Mouse (Mus musculus) midbrain, postnatal 0 days (tissue): ENCODE measurements around the gene Nckap5. TPM values are rescaled to one million over a fixed set of nuclear protein-coding genes. Genes with fewer than 3 reads are reported as not detected.

Experiments
- ATAC-seq: fragments of 200-750 bp; cut with Nextera tagmentation; 2 replicates; pipeline ENCODE4 v1.8.0; 2017; ENCODE audit warnings: moderate number of reproducible peaks, mild to moderate bottlenecking, moderate TSS enrichment, moderate library complexity; ENCODE audit not compliant: low FRiP score
- DNase-seq: peaks from one replicate; pipeline ENCODE4 v3.0.0-alpha.2; 2015; ENCODE audit warnings: low spot score
- H3K27ac ChIP-seq: fragments of 300-500 bp; sonication (generic); 2 replicates; pipeline ENCODE4 v1.5.1; 2014; ENCODE audit warnings: low read depth, mild to moderate bottlenecking, low read length, mixed read lengths
- H3K27me3 ChIP-seq: fragments of 300-500 bp; sonication (generic); 2 replicates; pipeline ENCODE4 v1.6.1; 2014; ENCODE audit warnings: low read length, control low read depth, mixed read lengths; ENCODE audit not compliant: insufficient read depth
- H3K36me3 ChIP-seq: fragments of 300-500 bp; sonication (generic); 2 replicates; pipeline ENCODE4 v1.6.1; 2014; ENCODE audit warnings: low read length, control low read depth, mixed read lengths; ENCODE audit not compliant: insufficient read depth
- H3K4me1 ChIP-seq: fragments of 300-500 bp; sonication (generic); 2 replicates; pipeline ENCODE4 v1.6.1; 2014; ENCODE audit warnings: mild to moderate bottlenecking, control low read depth, antibody characterized with exemption, low read length, mixed read lengths; ENCODE audit not compliant: insufficient read depth
- H3K4me2 ChIP-seq: fragments of 300-500 bp; sonication (generic); 2 replicates; pipeline ENCODE4 v1.6.1; 2014; ENCODE audit warnings: low read depth, mild to moderate bottlenecking, low read length, mixed read lengths; ENCODE audit not compliant: poor library complexity, severe bottlenecking
- H3K4me3 ChIP-seq: fragments of 300-500 bp; sonication (generic); 2 replicates; pipeline ENCODE4 v1.5.1; 2014; ENCODE audit warnings: low read depth, mild to moderate bottlenecking, low read length, moderate library complexity
- H3K9ac ChIP-seq: fragments of 300-500 bp; sonication (generic); replicated peaks from 2 replicates; pipeline ENCODE4 v1.6.1; 2014; ENCODE audit warnings: mild to moderate bottlenecking, low read length, moderate library complexity, mixed read lengths; ENCODE audit not compliant: poor library complexity, severe bottlenecking
- H3K9me3 ChIP-seq: fragments of 300-500 bp; sonication (generic); 2 replicates; pipeline ENCODE4 v1.6.1; 2016; ENCODE audit warnings: low read length, control low read depth
- CTCF ChIP-seq: IDR thresholded peaks from 2 replicates; pipeline ENCODE4 v1.5.1; 2016; ENCODE audit warnings: antibody characterized with exemption, mild to moderate bottlenecking
- WGBS: fragments of 180-500 bp; shearing (Covaris S2); extraction: QIAGEN DNeasy Blood & Tissue Kit; methylation state at CpG from one replicate; pipeline ENCODE4 v1.1.7; 2014; 5-methylcytosine and 5-hydroxymethylcytosine counted together
- polyA plus RNA-seq: library from polyadenylated mRNA; unstranded; fragments of >200 nt; fragmentation: Nextera tagmentation; extraction: Ambion mirVana; gene quantifications from 2 replicates; pipeline ENCODE4 v1.2.1, GENCODE M21; 2015
- total RNA-seq: library from RNA; depleted of rRNA; stranded (reverse); fragments of >200 nt; gene quantifications from 2 replicates; pipeline ENCODE4 v1.2.3, GENCODE M21; 2014

Nckap5 gene
- total and polyA plus RNA-seq, 2 experiments from 2014 or later, result 6.3 to 8.7 TPM

GRCm38 (mm10) chr1:126411426-126411825 is 419.2 kb downstream of the Nckap5 start:
- H3K9me3 ChIP-seq, result no peaks in the 10 kb centered on the region
- no peak overlapping the region for H3K4me2 ChIP-seq
- H3K4me3 ChIP-seq, result no peak overlapping the region
- no peaks in the 10 kb centered on the region for H3K27me3 ChIP-seq
- DNase-seq (no peak), ATAC-seq (no peak)
- no peaks in the 10 kb centered on the region for H3K36me3 ChIP-seq
- TF ChIP-seq CTCF, result no peak
- no peak overlapping the region for H3K9ac ChIP-seq
- H3K4me1 ChIP-seq, result no peaks in the 10 kb centered on the region
- H3K27ac ChIP-seq, result no peak overlapping the region
- WGBS, result 85% methylated on average over 5 of the region's 5 CpGs

GRCm38 (mm10) chr1:126407886-126408285 is 422.7 kb downstream of the Nckap5 start:
- Histone ChIP-seq H3K4me1 (no peaks in the 10 kb centered on the region), H3K9ac (no peak overlapping the region), H3K4me3 (no peak overlapping the region), H3K27me3 (no peaks in the 10 kb centered on the region), H3K27ac (no peak overlapping the region), H3K9me3 (no peaks in the 10 kb centered on the region), H3K4me2 (no peak overlapping the region), H3K36me3 (no peaks in the 10 kb centered on the region)
- no peak for ATAC-seq
- DNase-seq, result no peak
- 27% methylated on average over 4 of the region's 4 CpGs for WGBS
- peak; percentile 62 for TF ChIP-seq CTCF

- Histone ChIP-seq H3K9me3 (no peaks in the 10 kb centered on the region), H3K27ac (no peak overlapping the region), H3K4me1 (no peaks in the 10 kb centered on the region), H3K4me2 (no peak overlapping the region), H3K4me3 (no peak overlapping the region), H3K9ac (no peak overlapping the region), H3K36me3 (no peaks in the 10 kb centered on the region), H3K27me3 (no peaks in the 10 kb centered on the region)
- ATAC-seq, result no peak
- DNase-seq, result no peak
- TF ChIP-seq CTCF, result no peak
- WGBS, result 90% methylated on average over 2 of the region's 2 CpGs
Observed at GRCm38 (mm10) chr1:126405543-126405942, 425.1 kb downstream of the Nckap5 start.

- H3K9me3 ChIP-seq, result no peaks in the 10 kb centered on the region
- DNase-seq (no peak), ATAC-seq (no peak)
- H3K4me3 ChIP-seq, result no peak overlapping the region
- no peak for TF ChIP-seq CTCF
- no peaks in the 10 kb centered on the region for H3K36me3 ChIP-seq
- no peak overlapping the region for H3K9ac ChIP-seq
- H3K4me2 ChIP-seq, result no peak overlapping the region
- no peaks in the 10 kb centered on the region for H3K4me1 ChIP-seq
- no peaks in the 10 kb centered on the region for H3K27me3 ChIP-seq
- no peak overlapping the region for H3K27ac ChIP-seq
Observed at GRCm38 (mm10) chr1:126403970-126404369, 426.6 kb downstream of the Nckap5 start.

- WGBS, result 74% methylated on average over 4 of the region's 4 CpGs
- no peak for TF ChIP-seq CTCF
- Histone ChIP-seq H3K27me3 (no peaks in the 10 kb centered on the region), H3K4me2 (no peak overlapping the region), H3K9ac (no peak overlapping the region), H3K27ac (no peak overlapping the region), H3K9me3 (no peaks in the 10 kb centered on the region), H3K4me3 (no peak overlapping the region), H3K36me3 (no peaks in the 10 kb centered on the region), H3K4me1 (no peaks in the 10 kb centered on the region)
- ATAC-seq (no peak), DNase-seq (no peak)
Observed at GRCm38 (mm10) chr1:126391204-126391603, 439.4 kb downstream of the Nckap5 start.

GRCm38 (mm10) chr1:126377339-126377980 is 453.1 kb downstream of the Nckap5 start:
- DNase-seq, result no peak
- ATAC-seq, result no peak
- no peak for TF ChIP-seq CTCF

More at GRCm38 (mm10) chr1:126377339-126377980, 453.1 kb downstream of the Nckap5 start:
- WGBS, result 70% methylated on average over 9 of the region's 9 CpGs
- no peak overlapping the region for H3K4me3 ChIP-seq
- H3K4me1 ChIP-seq, result no peaks in the 10 kb centered on the region
- no peaks in the 10 kb centered on the region for H3K36me3 ChIP-seq
- H3K9me3 ChIP-seq, result no peaks in the 10 kb centered on the region
- H3K4me2 ChIP-seq, result no peak overlapping the region
- H3K27ac ChIP-seq, result no peak overlapping the region
- H3K27me3 ChIP-seq, result no peaks in the 10 kb centered on the region
- H3K9ac ChIP-seq, result no peak overlapping the region
